Mouse (Mus musculus) c-Kit-positive CD71-positive TER-119-positive erythroid progenitor cells, embryonic 14.5 days (primary cell): ENCODE measurements around the gene Morf4l2.
A peak's percentile ranks its signal among the peaks of the same experiment; 100 is the strongest.
"Not testable (repeated sequence)": the region's sequence is repeated elsewhere in the genome, so short reads cannot be mapped to it uniquely, and the experiment has no call there.

ENCODE experiments used
- DNase-seq: peaks from one replicate; pipeline ENCODE4 v3.0.0-alpha.2; 2013; ENCODE audit warnings: low spot score

Gene Morf4l2

GRCm38 (mm10) chrX:136743459-136743858 is at the start of gene Morf4l2:
Gene Morf4l2 (minus strand): TSS chrX:136743690.
- no peak for DNase-seq

DNA sequence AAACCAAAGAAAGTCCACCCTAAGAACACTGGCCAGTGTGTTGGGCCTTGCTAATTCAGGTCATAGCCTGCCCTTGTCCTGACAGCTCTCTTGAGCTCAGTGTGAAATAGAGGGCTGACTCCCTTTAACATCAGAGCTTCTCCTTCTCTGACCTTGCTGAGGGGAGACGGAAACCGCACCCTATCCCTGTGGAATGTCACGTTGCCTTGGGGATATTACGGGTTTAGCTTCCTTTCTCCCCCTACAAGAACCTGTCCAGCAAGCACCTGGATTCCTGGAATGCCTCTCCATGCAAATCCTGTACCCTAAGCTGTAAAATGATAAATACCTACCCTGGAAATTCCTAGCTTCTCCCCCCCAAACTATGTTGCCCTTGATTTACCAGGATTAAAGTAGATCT is 46.0 kb upstream of the Morf4l2 start:
- no peak for DNase-seq

- no peak for DNase-seq
Observed at GRCm38 (mm10) chrX:136780041-136780440, 36.6 kb upstream of the Morf4l2 start, which contains the start of gene Glra4. Gene Glra4 (minus strand): TSS chrX:136780141.

- DNase-seq = no peak
Observed at GRCm38 (mm10) chrX:136779262-136779661, 35.8 kb upstream of the Morf4l2 start.

GRCm38 (mm10) chrX:136778046-136778445 is 34.6 kb upstream of the Morf4l2 start:
- DNase-seq = no peak

DNA sequence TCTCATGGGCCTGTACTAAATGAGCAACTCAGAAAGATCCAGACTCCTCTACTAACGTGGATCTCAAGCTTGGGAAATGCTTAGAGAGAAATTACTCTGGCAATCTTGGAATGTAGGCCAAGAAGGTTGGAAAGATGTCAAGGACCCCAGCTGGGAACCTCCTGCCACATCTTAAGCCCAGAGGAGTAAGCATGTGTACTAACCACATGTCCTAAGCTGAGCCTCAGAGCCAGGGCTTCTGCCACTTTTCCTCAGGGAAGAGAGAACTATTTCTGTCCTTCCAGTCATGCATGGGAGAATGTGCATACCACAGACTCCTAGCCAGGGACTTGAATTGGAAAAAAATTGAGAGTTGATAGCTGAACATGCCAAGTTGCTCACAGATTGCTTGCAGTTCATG is 29.5 kb upstream of the Morf4l2 start:
- no peak for DNase-seq

DNA sequence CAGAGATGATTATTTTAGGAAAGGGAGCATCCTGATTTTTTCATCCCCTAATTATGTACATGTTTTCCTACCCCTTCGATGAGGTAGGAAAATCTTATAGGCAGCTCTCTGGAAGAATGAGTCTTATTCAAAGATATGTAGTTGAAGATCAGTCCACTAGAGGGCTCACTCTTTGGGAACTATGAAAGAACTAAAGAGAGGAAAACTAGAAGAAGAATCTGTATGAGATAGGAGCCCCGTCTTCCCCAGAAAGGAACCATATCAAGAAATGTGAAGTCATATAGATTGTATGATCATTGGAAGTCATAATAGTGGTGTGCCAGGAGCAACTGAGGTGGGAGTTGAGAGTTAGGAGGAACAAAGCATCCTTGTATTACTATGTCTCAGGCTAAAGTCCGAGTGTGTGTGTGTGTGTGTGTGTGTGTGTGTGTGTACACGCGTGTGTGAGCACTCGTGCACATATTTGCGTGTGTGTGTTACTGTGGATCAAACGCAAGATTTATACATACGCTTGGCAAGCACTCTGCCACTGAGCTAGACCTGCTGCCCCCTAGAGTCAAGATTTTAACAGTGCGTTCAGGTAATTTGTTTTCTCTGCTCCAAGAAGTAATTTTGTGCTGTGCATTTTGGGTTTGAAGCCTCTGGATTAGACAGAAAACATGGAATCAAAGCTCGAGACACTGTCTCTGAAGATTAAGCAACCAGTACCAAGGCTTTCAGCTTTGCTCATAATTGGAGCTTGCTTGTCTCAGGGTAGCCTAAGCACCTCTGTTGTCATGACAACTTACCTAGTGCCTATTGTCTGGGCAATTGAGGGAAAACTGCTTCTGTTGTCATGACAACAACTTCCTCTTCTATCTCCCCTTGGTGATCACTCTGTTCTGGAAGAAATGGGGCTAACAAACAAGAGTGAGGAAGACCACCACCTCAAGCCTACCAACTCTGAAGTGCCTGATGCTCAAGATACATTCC is 17.9 kb upstream of the Morf4l2 start:
- DNase-seq = no peak

DNA sequence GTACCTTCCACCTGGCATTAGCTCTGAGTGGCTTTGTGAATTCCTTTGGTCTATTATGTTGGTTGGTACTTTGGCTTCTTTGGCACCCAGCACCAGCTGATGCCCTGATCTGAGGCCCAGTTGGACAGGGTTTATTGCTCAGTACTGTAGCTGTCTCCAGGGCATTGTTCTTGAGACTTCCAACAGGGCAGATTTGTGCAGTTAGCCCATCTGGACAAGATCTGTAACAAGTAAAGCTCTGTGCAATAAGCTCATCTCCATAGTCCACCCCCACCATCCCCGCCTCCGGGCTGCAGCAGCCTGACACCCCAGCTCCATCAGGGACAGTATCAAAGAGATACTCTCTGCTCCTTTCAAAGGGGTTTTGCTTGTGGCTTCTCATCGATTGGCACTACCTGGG is 12.0 kb upstream of the Morf4l2 start:
- DNase-seq = no peak

GRCm38 (mm10) chrX:136749329-136749728 is 5.8 kb upstream of the Morf4l2 start:
- no peak for DNase-seq

GRCm38 (mm10) chrX:136744663-136745062 is 1.2 kb upstream of the Morf4l2 start:
- DNase-seq = no peak

GRCm38 (mm10) chrX:136742661-136743103 is 808 bp downstream of the Morf4l2 start:
- peak; percentile 64 for DNase-seq

GRCm38 (mm10) chrX:136742241-136742640 is 1.2 kb downstream of the Morf4l2 start:
- DNase-seq = no peak

GRCm38 (mm10) chrX:136741651-136742201 is 1.8 kb downstream of the Morf4l2 start:
- no peak for DNase-seq

GRCm38 (mm10) chrX:136740791-136741650 is 2.5 kb downstream of the Morf4l2 start:
- peak; percentile 86 for DNase-seq

- no peak for DNase-seq
Observed at GRCm38 (mm10) chrX:136740087-136740790, 3.3 kb downstream of the Morf4l2 start.

GRCm38 (mm10) chrX:136732016-136732415 is 11.5 kb downstream of the Morf4l2 start:
- DNase-seq = no peak

DNA sequence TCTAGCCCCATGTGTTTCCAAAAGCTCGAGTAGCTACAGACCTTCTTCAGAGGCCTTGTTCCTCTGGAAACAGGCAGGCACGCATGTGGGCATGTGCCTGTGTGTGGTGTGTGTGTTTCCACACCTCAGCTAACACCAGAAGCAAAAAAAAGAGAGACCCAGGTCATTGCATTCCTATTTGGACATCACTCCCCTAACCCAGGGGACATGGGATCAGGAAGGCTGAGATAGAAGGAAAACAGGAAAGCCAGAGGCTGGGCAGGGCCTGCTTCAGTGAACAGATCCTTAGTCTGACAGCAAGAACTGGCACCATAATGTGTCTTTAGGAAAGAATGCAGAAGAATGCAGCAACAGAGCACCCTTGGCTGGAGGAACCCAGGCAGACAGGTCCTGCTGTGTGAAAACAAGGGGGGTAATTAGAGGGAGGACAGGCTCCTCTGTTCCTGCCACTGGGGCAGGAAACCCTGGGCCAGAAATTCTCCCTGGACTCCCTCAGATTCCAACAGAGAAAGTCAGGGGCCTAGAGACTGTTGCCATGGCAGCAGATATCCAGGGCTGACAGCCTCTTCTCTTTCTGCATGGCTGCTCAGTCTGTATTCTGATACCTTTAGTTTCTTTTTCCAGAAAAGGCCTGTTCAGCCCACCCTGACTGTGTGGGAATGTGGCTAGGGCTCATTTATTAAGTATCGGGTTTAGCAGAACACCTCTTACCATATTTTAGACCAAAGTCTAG is 28.6 kb downstream of the Morf4l2 start:
- not testable (repeated sequence) for DNase-seq

DNA sequence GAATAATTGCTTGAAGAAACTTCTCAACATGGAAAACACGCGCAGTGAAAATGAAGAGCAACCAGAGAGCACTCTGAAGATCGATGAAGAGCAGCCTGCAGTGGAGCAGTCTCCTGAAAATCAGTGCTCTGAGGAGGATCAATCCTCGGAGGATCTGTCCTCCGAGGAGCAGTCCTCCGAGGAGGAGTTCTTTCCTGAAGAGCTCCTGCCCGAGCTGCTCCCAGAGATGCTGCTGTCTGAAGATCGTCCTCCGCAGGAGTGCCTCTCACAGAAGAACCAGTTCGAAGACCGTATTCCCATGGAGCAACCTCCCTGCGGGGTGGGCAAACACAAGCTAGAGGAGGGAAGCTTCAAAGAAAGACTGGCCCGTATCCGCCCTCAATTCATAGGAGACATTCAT is 34.7 kb downstream of the Morf4l2 start:
- no peak for DNase-seq

DNA sequence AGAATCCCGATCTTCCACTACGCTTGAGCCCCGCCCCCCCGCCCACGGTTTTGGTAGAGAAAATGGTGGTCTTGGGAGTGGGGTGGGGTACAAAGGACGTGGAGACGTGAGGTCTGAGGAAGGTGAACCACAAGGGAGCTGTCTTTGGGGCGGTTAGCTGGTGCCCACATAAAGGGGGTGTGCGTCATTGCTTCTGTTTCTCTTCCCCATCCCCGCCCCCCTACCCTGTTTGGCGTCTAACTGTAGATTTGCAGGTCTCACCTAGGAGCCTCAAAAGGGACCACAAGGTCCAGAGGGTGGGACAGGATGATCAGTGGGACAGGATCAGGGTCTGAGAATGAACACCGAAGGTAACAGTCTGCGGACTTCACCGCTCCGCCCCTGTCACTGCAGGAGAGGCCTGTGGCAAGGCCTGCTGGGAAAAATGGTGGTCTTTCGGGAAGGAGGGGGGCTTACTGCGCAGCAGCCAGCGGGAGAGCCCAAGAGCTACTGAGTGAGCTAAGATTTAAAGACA is 35.3 kb downstream of the Morf4l2 start:
- DNase-seq = no peak

DNA sequence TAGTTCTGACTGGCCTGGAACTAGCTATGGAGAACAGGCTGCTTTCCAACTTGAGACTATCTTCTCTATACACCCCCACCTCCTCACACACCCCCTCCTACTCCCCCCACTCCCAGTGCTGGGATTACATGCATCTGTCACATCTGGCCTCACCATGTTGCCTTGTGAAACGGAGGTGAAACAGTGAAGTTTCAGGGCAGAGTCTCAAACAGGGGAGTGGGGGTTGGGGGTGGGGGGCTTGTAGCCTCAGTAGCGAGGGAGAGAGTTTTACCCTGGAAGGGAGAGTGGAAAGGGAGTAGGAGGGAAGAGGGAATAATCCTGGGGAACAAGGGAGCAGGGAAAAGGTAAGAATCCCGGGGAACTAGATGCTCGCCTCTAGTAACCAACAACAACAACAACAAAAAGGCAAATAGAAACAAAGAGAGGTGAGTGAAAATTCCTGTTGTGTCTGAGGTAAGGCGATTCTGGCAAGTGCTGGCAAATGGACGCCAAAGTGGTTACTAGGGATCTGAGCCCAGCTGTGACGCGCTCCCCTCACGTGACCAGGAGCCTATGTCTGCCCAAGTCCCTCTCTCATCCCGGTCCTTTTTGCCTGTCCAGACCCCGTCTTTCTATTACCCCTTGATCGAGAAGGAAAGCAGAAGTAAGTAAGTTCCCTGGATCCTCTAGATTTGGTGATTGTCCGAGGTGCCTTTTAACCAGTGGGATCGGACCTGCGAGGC is 35.9 kb downstream of the Morf4l2 start, which contains the start of gene Tceal1:
TSS of gene Tceal1 (plus strand) at position 537 of the 722 bp plus-strand sequence.
- DNase-seq = peak; percentile 4
